Mouse (Mus musculus) gastrocnemius, postnatal 36 days (tissue): ENCODE measurements at regions not wholly inside any gene's neighbourhood (a gene's known extent, or its start where the extent isn't known, plus 50 kb on each side); places are given as distances from the start of the nearest gene placed in this dataset.

ENCODE experiments used
- DNase-seq, 2 experiments: peaks; one replicate each; pipeline ENCODE4 v3.0.0; 2022
- intact Hi-C: fragments of 180-260 bp; cut with DNase I; formaldehyde crosslinking; loops from one replicate; pipeline ENCODE4 v1.15.1; 2025

DNA sequence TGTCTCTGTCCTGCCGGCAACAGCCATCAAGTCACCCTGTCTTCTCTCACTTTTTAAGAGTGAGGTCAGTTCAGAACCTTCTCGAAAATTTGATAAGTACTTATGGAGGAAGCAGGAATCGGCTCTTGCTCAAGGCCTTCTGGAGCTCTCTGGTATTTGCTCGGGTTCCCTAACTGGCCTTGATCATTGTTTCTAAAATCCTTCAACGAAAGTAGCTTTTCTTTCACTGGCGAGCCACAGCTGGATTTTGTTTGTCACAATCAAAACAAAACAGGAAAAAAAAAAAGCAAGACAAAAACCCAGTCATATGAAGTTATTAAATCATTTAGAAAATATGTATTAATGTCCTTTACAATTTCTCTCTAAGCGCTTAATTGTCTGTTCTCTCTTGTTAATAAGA, 156.6 kb upstream of the Tex13c2 start:
- intact Hi-C loops: no loop called here
- DNase-seq: no peak

DNA sequence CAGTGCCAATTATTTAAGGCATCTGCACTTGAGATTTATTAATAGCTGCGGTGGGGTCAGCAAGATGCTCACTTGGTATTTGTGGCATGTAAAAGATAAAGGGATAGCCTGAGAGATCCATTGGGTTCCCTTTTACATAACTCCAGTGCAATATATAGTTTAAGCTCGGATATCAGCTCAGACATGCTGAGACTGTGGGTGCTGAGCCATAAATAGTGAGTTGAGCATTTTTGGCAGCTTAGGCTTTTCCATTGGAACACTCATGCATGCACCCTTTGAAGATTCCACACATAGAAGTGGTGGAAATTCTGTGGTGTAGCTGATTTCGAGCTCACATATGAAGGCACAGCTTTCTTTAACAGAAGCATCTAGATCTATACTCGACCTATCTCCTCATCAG, 155.9 kb upstream of the Tex13c2 start:
- intact Hi-C loops: no loop called here
- no peak for DNase-seq

GRCm38 (mm10) chrX:42334794-42335193, 154.7 kb upstream of the Tex13c2 start:
- no peak for DNase-seq
- intact Hi-C loops: no loop called here

DNA sequence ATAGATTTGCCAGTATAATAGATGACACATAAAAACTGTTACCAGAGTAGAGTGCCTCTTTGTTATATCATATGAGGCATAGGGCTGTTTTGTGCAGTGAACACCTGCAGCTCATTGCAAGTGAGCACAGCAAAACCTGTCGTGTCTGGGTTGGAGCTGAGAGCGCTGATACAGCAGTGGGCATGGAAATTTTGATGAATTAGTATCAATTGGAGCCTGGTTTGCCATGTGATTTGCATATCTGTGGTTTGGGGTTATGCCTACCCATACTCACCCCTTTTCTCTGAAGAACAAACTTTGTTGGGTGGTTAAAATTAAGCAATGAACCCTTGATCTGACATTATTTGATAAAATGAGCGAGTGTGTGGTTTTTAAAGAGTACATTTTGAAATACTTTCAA, 152.7 kb upstream of the Tex13c2 start:
- DNase-seq: no peak
- intact Hi-C loops: no loop called here

- intact Hi-C loops: no loop called here
Measured at GRCm38 (mm10) chrX:42342362-42342761, 147.1 kb upstream of the Tex13c2 start.

GRCm38 (mm10) chrX:42342951-42343879, 146.3 kb upstream of the Tex13c2 start:
- intact Hi-C loops: no loop called here
- DNase-seq: no peak

More at GRCm38 (mm10) chrX:42342362-42342761, 147.1 kb upstream of the Tex13c2 start:
- no peak for DNase-seq

DNA sequence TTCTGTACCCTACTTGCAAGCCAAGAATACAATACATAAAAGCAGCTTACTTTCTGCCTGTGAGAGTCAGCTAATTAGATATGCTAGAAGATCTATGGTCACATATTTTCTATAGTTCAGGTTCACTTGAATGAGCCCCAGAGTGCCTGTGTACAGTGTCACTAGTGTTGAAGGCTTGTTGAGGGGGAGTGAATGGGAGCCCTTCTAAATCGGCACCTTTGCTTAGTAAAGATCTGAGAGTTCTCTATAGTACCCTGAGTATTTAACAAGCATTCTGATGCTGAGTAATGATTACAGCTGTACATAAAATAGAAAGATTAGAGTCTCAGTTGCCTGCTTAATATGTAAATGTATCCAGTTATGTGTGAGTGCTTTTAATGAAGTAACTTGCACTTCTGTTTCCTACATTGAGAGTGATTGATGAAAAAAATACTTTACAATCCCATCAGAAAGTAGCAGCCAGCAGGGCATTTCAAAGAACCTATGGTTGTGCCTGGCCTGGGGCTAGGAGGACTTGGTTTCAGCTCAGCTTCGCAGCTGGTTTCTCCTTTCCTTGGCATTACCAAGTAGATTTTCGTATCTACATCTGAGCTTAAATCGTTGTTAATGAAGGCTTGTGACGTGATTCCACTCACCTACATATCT, 136.8 kb upstream of the Tex13c2 start:
- no peak for DNase-seq
- intact Hi-C loops: no loop called here

DNA sequence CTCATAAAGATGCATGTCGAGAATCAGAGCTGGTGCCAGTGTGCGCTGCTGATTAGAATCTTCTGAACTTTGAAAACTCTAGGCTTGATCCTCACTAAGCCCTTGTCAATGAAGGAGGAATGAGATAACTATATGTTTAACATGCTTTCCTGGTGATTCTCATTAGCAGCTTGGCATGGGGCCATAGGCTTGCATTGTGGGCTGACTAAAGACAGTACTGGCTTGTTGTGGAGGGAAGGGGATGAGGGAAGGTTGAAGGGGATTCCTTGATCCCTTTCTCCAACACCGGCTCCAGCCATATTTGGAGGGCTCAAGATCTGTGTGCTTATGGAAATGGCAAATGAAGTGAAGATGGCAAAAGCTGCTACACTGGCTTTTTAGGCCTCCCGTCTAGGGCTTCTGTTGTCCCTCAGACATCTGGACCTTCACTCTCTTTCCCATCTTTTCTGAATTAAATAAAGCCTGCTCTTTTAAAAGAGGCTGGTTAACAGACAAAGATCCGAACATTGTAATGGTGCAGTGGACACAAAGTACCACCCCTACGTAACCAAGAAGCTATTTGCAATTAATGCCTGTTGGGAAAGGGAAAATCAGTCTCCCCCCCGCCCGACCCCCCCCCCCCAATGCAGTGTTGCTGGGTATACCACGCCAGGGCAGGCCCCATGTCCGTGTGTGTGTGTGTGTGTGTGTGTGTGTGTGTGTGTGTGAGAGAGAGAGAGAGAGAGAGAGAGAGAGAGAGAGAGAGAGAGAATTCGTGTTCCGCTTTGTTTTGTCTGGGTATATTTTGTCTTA, 129.9 kb upstream of the Tex13c2 start:
- no peak for DNase-seq
- intact Hi-C loops: no loop called here

- intact Hi-C loops: no loop called here
- no peak for DNase-seq
Measured at GRCm38 (mm10) chrX:42360173-42360931, 129.1 kb upstream of the Tex13c2 start.

DNA sequence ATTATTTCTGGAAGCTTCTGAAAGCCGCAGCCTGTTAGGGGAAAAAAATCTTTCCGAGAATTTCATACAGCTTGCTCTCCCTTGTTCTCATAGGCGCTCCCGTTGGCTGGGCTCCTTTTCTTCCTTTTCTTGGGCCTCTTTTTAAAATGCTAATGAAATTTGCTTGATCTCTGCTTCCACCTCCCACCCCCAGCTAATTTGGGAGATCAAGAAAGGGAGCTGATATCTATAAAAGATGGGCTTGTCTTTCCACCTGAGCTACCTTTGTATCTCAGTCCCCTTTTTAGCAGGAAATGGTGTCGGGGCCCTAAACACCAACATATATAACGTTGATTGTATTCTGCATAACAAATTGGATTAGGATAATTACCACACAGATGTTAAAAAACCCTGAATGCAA, 128.5 kb upstream of the Tex13c2 start:
- intact Hi-C loops: no loop called here
- no peak for DNase-seq

DNA sequence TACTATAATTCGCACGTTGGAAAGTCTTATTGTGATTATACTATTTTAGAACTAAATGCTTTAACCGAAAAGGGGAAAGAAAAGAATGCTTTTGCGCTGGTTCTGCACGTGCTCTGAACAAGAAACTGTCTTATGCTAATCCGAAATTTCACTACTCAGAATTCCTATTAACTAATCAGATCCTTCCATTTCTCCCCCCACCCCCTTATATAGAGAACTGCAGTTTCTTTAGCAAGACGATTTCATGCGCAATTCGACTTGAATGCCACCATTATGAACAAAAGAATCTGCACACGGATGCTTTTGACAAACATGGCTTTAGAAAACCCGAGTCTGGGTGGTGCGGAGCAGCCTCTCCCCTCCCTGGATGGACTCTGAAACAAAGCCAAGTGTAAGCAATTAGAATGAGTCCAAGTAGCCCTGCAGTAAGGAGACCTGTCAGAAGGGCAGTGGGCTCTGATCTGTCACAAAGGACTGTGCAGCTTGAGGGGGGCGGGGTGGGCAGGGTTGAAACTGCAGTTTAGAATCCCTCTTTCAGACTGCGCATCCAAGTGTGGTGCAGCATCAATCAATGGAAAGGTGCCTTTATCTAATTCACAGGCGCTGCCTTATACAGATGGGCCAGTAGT, 128.0 kb upstream of the Tex13c2 start:
- no peak for DNase-seq

GRCm38 (mm10) chrX:42364137-42364536, 125.4 kb upstream of the Tex13c2 start:
- no peak for DNase-seq
- intact Hi-C loops: no loop called here

More for the DNA sequence above, 128.0 kb upstream of the Tex13c2 start:
- intact Hi-C loops: no loop called here

DNA sequence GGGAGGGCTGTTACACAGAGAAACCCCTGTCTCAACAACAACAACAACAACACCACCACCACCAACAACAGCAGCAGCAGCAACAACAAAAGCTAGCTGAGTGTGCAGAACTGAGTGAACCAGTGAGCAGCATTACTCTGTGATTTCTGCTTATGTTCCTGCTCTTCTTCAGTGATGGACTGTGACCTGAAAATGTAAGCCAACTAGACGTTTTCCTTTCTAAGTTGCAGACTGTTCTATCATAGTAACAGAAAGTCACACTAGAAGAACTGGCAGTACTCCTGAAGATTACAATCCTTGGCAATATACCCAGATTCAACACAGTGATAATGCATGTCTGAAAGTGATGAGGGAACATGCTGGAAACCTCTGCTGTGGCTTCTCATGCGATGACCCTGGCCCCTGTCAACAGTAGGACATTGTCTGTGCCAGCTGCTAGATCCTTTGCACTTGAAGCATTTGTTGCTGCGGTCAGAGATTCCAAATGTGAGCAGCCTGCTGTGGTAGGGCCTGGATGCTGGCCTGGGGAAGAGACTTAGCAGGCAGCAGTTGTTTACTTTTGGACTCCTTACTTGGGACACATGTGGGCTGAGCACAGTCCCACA, 115.6 kb upstream of the Tex13c2 start:
- DNase-seq: peak in 1 of 2 experiments; percentile 17
- intact Hi-C loops: no loop called here

DNA sequence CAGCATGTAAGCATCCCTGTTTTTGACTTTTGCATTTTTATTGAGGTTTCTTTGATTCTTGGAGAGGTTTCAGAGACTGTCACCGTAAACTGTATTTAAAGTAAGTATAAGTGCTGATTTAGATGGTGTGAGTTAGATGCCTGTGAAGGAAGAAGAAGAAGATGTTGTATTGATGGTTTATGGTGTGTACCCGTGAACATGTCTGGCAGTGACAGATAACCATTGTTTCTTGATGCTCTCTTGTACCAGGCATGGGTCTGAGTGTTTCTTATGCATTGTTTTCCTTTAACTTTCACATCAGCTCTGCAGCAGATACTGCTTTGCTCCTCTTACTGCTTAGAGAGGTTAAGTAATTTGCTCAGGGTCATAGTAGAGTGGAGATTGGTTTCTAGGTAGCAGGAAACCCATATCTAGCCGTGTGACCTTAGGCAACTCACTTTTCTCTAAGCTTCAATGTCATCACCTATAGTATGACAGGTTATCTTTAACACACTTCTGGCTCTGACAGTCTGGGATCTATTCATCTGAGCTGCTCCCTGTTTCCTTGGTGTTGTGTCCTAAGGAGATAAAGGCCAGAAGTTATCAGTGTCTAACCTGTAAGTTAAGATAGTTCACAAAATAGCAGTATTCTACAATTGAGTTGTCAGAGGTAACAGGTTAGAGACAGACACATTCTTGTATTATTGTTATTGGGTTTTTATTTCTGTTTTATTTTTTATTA, 95.5 kb upstream of the Tex13c2 start:
- no peak for DNase-seq
- intact Hi-C loops: no loop called here

GRCm38 (mm10) chrX:42396441-42396840, 93.0 kb upstream of the Tex13c2 start:
- no peak for DNase-seq
- intact Hi-C loops: no loop called here

DNA sequence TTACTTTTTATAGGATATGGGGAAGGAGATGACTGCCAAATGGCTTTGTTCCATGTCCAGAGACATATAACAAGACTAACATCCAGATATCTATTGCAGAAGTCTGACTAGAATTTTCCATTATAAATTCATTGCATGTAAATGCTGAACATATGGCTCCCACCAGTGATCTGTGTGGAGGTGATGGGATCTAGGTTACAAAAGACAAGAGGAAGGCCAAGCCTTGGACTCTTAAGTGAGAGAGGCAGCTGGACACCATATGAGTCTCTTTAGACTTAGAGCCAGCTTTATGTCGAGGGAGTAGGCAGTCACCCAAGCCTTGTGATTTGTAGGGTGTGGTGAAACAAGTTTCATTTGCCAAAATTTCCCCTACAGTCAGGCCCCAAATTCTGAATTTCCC, 90.7 kb upstream of the Tex13c2 start:
- intact Hi-C loops: no loop called here
- no peak for DNase-seq

GRCm38 (mm10) chrX:42399343-42399742, 90.1 kb upstream of the Tex13c2 start:
- intact Hi-C loops: no loop called here
- DNase-seq: no peak

DNA sequence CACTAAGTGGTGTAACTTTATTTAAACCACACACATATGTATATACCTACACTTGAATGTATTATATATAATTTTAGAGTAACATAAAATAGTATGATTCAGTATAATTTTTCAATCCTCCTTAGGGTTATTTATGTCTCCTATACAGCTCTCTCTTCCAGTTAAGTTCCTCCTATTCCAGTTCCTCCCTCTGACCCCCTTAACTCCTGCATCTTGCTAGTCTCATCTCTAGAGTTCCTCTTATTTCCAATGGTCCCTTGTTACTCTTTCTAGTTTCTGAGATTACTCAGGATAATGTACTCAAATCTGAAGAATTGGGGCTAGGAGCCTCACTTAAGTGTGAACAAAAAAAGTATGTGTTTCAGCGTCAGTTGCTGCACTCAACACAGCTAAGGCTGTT, 88.4 kb upstream of the Tex13c2 start:
- intact Hi-C loops: no loop called here
- DNase-seq: no peak
